ENCODE assay signal across 16 mouse cellular contexts in genomic region chr13:57637080-57637572, GRCm38 (mm10).
A peak's percentile ranks its signal among the peaks of the same experiment; 100 is the strongest.
DNase-seq lines count a peak whose midpoint lies in the region; ATAC-seq and TF ChIP-seq lines count a peak whose summit lies in the region.
"Had no signal": no experiment of that assay in that cellular context is flagged by ENCODE, and none has a peak within 500 bp of the region (broad histone marks: within the 10 kb centered on the region; RNA-seq: fewer than 3 reads in every experiment).

No protein-coding gene starts in this region.

- no peak for TF ChIP-seq CTCF in forebrain, postnatal 0 days (IDR thresholded peaks at IDR 0.05; ENCODE audit: low read depth)

- peak overlapping the region; percentile 65; the same call in 1 of the 2 replicates for H3K27ac ChIP-seq in forebrain, embryonic 14.5 days (ENCODE audit: low read depth, low read length)
- no peak overlapping the region for H3K27ac ChIP-seq in forebrain, embryonic 11.5 days (ENCODE audit: low read depth, low read length)
- peak overlapping the region; percentile 74 for H3K27ac ChIP-seq in forebrain, postnatal 0 days (ENCODE audit: low read depth, low read length)
- H3K27ac ChIP-seq: heart, embryonic 13.5 days; neural tube, embryonic 12.5 days had no signal

- WGBS in forebrain, embryonic 14.5 days = 69% methylated on average over 10 of the region's 10 CpGs
- 89% methylated on average over 10 of the region's 10 CpGs for WGBS in forebrain, embryonic 11.5 days
- WGBS in forebrain, postnatal 0 days = 49% methylated on average over 10 of the region's 10 CpGs

- H3K4me2 ChIP-seq in forebrain, embryonic 14.5 days (ENCODE audit: low read length) = no peak overlapping the region
- no peak overlapping the region for H3K4me2 ChIP-seq in forebrain, embryonic 11.5 days (ENCODE audit: low read depth, low read length, severe bottlenecking)
- peak overlapping the region; percentile 19 for H3K4me2 ChIP-seq in forebrain, postnatal 0 days (ENCODE audit: low read depth)
- H3K4me2 ChIP-seq: heart, embryonic 13.5 days; lung, embryonic 14.5 days; neural tube, embryonic 12.5 days had no signal

- no peaks in the 10 kb centered on the region for H3K27me3 ChIP-seq in forebrain, embryonic 14.5 days (replicated peaks; ENCODE audit: control insufficient read depth, insufficient read depth, low read length)
- H3K27me3 ChIP-seq in forebrain, embryonic 11.5 days (ENCODE audit: control insufficient read depth, insufficient read depth, low read length) = no peaks in the 10 kb centered on the region
- no peaks in the 10 kb centered on the region for H3K27me3 ChIP-seq in forebrain, postnatal 0 days (ENCODE audit: insufficient read depth, low read length)
- H3K27me3 ChIP-seq: heart, embryonic 13.5 days; neural tube, embryonic 12.5 days had no signal

- no peaks in the 10 kb centered on the region for H3K9me3 ChIP-seq in forebrain, embryonic 14.5 days (replicated peaks; ENCODE audit: control insufficient read depth, low read length)
- H3K9me3 ChIP-seq in forebrain, embryonic 11.5 days (ENCODE audit: control insufficient read depth, low read length) = no peaks in the 10 kb centered on the region
- H3K9me3 ChIP-seq in forebrain, postnatal 0 days (ENCODE audit: low read length) = no peaks in the 10 kb centered on the region
- H3K9me3 ChIP-seq: heart, embryonic 13.5 days; neural tube, embryonic 12.5 days had no signal

- no peak overlapping the region for H3K9ac ChIP-seq in forebrain, embryonic 14.5 days (ENCODE audit: low read length)
- no peak overlapping the region for H3K9ac ChIP-seq in forebrain, embryonic 11.5 days (ENCODE audit: low read length)
- no peak overlapping the region for H3K9ac ChIP-seq in forebrain, postnatal 0 days
- H3K9ac ChIP-seq: heart, embryonic 13.5 days; lung, embryonic 14.5 days; neural tube, embryonic 12.5 days had no signal

- peaks cover 8% of the 10 kb centered on the region; the same call in 1 of the 2 replicates for H3K4me1 ChIP-seq in forebrain, embryonic 14.5 days (ENCODE audit: control insufficient read depth, insufficient read depth, low read length)
- no peaks in the 10 kb centered on the region; the same call in 1 of the 2 replicates for H3K4me1 ChIP-seq in forebrain, embryonic 11.5 days (replicated peaks; ENCODE audit: control insufficient read depth, insufficient read depth, low read length)
- 0 out of 2 replicates have a peak, but pooled peaks cover 8% of the 10 kb centered on the region for H3K4me1 ChIP-seq in forebrain, postnatal 0 days (ENCODE audit: insufficient read depth)
- H3K4me1 ChIP-seq: neural tube, embryonic 12.5 days had no signal

- H3K4me3 ChIP-seq in forebrain, embryonic 14.5 days (ENCODE audit: low read depth, low read length) = no peak overlapping the region
- H3K4me3 ChIP-seq in forebrain, embryonic 11.5 days (ENCODE audit: low read depth, low read length) = no peak overlapping the region
- H3K4me3 ChIP-seq in forebrain, postnatal 0 days (ENCODE audit: low read depth, low read length) = no peak overlapping the region
- H3K4me3 ChIP-seq: heart, embryonic 13.5 days; neural tube, embryonic 12.5 days had no signal

- H3K36me3 ChIP-seq in forebrain, embryonic 14.5 days (ENCODE audit: control insufficient read depth, insufficient read depth, low read length) = no peaks in the 10 kb centered on the region
- no peaks in the 10 kb centered on the region for H3K36me3 ChIP-seq in forebrain, embryonic 11.5 days (ENCODE audit: control insufficient read depth, insufficient read depth, low read length)
- no peaks in the 10 kb centered on the region for H3K36me3 ChIP-seq in forebrain, postnatal 0 days (ENCODE audit: insufficient read depth)
- H3K36me3 ChIP-seq: heart, embryonic 13.5 days; neural tube, embryonic 12.5 days had no signal

- peak; percentile 37; the same call in 1 of the 2 replicates for ATAC-seq in forebrain, embryonic 14.5 days
- ATAC-seq in forebrain, embryonic 11.5 days (replicated peaks; ENCODE audit: low FRiP score) = no peak
- ATAC-seq in forebrain, postnatal 0 days = 0 out of 2 replicates have a peak, but pooled peaks have one; percentile 5

- intact Hi-C loops in left cerebral cortex, postnatal 25 days (cut with DNase I) = loop anchor here (5.0 kb wide), 1 partner anchor 270 kb away; the partner anchor contains the start of gene Spock1

- no peak for DNase-seq in forebrain, embryonic 14.5 days (ENCODE audit: low spot score)
- DNase-seq in forebrain, embryonic 11.5 days (ENCODE audit: low spot score) = no peak
- peak; percentile 24 to 64 for DNase-seq in left cerebral cortex, postnatal 25 days (ENCODE audit: low spot score in 2 of 2)
- DNase-seq in left cerebral cortex, adult 11 months (ENCODE audit: low spot score) = no peak
- peak; percentile 55 to 64 for DNase-seq in cerebellum, adult 18-20 months
- DNase-seq in forebrain, postnatal 0 days = peak; percentile 39
- no peak for DNase-seq in right cerebral cortex, postnatal 25 days
- no peak for DNase-seq in kidney, postnatal 25 days
- DNase-seq: adrenal gland, adult 2 months; gastrocnemius, postnatal 25 days; kidney, adult 2 months; liver; lung, embryonic 14.5 days; thymus, adult 2 months had no signal

Comparison
In these comparisons a context has a peak if more than half of its experiments do, and no peak if none do; other contexts are left out.
1. DNase-seq: peak in left cerebral cortex, postnatal 25 days (2 of 2), cerebellum, adult 18-20 months (2 of 2) and forebrain, postnatal 0 days (single experiment); none in forebrain, embryonic 14.5 days (single experiment), forebrain, embryonic 11.5 days (single experiment), left cerebral cortex, adult 11 months (single experiment), right cerebral cortex, postnatal 25 days (single experiment) and kidney, postnatal 25 days (0 of 2).